Mouse (Mus musculus): ENCODE measurements around the gene Cacna2d3.

Gene Cacna2d3

GRCm38 (mm10) chr14:29005228-29005840, 716.3 kb downstream of the Cacna2d3 start:
- DNase-seq (ENCODE audit: low spot score): no peak

DNA sequence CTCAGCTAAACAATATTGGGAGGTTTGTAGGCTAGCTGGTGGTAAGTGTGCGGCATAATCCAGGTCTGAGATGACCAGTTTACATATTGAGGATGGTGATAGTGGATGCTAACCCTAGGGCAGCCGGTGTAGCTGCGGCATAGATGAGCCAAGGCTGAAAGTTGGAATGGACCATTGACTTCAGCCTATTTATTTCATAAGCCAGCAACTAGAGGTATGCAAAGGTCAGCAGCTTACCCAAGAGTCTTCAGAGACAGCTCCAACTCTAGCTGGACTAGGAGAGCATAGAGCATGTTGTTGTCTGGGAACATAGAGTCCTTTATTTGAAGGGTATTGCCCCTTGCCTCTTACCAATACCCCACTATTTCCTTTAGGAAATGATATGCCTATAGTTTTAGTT, 725.1 kb downstream of the Cacna2d3 start:
- DNase-seq (ENCODE audit: low spot score): no peak

GRCm38 (mm10) chr14:28988211-28988900, 733.3 kb downstream of the Cacna2d3 start:
- no peak for DNase-seq (ENCODE audit: low spot score)

DNA sequence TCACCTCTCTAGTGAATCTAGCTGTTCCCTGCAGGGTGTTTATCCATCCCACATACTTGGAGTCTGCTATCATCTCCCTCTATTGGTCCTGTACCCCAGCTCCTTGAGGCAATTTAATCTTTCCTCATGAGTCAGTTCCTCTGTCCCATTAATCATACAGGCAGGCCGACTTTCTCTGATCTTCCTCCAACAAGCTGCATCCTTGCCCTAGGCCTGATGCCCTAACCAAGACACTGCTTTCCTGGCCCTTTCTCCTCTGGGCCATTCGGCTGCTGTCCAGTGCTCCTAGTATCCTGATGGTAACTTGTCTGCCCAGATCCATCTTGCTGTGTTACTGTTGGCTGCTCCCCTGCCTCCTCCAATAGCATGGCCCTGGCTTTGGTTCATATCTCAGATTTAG, 737.4 kb downstream of the Cacna2d3 start:
- no peak for DNase-seq (ENCODE audit: low spot score)

- no peak for DNase-seq (ENCODE audit: low spot score)
Observed at GRCm38 (mm10) chr14:28980482-28980881, 741.2 kb downstream of the Cacna2d3 start.

- no peak for DNase-seq (ENCODE audit: low spot score)
Observed at GRCm38 (mm10) chr14:28979230-28979629, 742.4 kb downstream of the Cacna2d3 start.

- no peak for DNase-seq (ENCODE audit: low spot score)
Observed at GRCm38 (mm10) chr14:28972620-28973019, 749.0 kb downstream of the Cacna2d3 start.

DNA sequence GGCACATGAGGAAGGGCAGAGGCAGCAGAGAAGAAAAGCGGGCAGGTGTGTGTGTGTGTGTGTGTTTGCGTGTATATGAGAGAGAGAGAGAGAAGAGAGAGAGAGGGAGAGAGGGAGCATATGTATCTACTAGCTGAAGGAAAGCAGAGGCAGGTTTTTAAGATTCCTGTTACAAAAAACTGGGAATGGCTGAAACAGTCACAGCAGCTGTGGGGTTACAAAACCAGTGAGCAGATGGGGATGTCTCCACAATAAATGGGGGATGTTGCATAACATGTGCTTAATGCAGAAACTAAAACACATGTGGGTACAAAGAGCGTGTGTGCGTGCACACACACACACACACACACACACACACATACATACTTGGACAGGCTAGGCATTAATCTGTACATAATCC, 752.4 kb downstream of the Cacna2d3 start:
- no peak for DNase-seq (ENCODE audit: low spot score)

GRCm38 (mm10) chr14:28966881-28967280, 754.8 kb downstream of the Cacna2d3 start:
- DNase-seq (ENCODE audit: low spot score): no peak

- no peak for DNase-seq (ENCODE audit: low spot score)
Observed at GRCm38 (mm10) chr14:28961379-28961778, 760.3 kb downstream of the Cacna2d3 start.

- DNase-seq (ENCODE audit: low spot score): no peak
Observed at GRCm38 (mm10) chr14:28959042-28959441, 762.6 kb downstream of the Cacna2d3 start.

DNA sequence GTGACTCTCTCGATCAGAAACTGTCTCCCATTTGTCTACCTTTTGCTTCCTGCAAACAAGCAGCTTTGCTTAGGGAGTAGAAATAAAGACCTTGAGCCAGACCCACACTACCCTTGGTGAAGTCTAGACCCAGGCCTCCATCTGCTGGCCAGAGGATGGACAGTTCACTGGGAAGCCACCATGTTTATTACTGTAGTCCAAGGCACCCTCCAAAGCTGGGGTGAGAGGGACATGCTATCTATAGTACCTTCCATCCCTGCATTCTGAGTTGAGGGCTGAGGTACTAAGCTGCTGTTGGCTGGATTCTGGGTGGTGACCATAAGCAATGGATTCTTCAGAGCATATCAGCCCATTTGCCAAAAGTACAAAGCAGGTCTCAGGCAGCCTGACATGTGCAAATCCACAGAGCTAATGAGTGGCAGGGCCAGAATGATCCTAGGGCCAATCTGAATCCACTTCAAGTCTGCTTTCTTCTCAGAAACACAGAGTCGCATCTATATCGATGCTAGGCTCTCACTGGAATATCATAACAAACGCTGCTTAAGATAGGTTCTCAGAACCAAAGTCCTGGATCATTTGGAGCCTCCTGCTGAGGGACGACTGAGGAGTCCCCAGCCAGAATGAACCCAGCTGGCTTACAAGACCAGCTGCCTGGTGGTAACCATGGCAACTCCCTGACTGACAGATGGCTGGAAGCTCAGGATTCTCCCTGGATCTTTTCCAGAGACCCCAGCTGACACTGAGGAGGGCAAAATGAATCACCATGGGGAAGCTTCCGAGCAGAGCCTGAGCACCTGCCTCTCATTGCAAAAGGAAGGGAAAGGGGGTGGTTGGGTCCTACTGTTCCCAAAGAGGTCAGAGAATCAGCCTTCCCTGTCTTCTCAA, 763.3 kb downstream of the Cacna2d3 start:
- DNase-seq (ENCODE audit: low spot score): no peak

DNA sequence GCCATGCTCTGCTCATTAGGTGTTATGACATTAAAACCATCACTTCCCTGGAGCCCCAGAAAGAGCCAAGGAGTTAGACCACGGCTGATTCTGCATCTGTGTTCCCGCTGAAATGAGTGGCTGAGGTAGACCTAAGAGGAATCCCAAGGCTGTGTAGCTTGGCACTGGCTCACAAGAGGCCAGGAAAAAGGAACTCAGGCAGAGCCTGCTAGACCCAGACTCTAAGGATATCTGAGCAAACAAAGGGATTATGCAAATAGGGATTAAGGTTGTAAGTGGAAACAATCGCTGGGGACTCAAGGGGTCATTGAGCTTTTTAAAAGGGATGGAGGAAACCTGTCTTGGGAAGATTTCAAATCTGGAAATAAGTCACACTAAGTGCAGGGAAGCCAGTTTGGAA, 766.5 kb downstream of the Cacna2d3 start:
- no peak for DNase-seq (ENCODE audit: low spot score)

DNA sequence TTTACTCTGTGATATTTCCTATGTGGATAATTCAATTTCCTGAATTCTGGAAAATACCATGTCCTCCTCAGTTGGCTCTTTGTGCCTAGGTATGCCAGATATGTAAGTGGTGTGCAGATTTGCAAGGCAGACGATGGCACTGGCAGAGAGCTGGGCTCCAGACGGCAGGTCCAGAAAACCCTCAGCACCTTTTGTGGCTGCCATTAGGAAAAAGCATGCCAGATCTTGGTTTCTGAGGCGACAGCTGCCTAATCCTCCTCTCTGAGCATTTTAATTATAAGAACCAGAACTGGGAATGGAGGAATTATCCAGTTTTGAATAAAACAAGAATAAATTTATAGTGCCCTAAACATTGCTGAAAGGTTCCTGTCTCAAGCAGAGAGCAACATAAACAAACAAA, 767.1 kb downstream of the Cacna2d3 start:
- no peak for DNase-seq (ENCODE audit: low spot score)

DNA sequence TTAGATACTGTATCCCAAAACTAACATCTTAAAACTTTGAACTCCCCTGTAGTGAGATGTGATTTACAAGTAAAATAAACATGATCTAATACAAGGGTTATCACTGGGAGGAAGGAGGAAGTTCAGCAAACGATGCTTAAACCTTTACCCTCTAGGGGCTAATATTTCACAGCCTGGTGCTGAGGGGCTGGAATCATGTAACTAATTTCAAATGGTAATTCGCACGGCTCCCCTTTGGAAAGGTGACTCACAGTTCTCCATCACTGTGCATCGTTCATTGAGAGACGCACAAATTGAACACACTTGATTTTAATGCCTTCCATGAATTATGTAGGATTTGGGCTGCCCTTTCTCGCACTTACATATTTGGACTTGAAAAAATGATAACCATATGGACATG, 767.6 kb downstream of the Cacna2d3 start:
- no peak for DNase-seq (ENCODE audit: low spot score)

DNA sequence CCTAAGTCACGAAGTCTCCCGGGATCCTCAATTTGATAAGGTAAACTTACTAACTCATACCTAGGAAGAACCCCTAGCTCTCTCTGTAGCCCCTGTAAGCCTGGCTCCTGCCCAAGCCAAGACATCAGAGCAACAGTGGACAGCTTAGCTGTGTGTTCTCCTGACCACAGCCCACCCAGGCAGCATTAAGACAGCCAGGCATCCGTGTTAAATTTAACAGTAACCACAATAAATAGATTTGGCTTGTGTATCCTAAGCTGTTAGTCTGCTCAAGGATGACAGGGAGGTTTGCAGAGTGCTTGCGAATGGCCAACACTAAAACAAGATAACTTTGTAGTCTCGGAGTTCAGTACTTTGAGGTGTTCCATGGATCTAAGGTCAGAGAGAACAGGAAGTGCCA, 768.3 kb downstream of the Cacna2d3 start:
- DNase-seq (ENCODE audit: low spot score): no peak

DNA sequence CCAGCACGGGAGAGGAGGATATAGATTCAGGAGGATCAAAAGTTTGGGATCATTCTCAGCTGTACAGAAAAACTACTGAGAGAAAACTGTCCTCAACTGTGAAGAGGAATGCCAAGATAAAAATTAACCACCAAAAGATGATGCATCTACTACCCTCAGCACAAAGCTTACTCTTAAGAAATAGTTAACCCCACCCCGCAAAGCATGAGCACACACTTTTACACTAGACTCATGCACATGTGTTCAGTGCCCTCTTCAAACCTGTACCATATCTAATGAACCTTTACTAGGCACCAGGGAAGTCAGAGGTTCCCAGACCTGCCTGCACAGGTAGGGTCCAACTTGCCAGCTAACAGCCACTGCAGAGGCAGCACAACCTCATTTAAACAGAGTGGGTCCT, 771.2 kb downstream of the Cacna2d3 start:
- DNase-seq (ENCODE audit: low spot score): no peak

- DNase-seq (ENCODE audit: low spot score): no peak
Observed at GRCm38 (mm10) chr14:28949785-28950184, 771.9 kb downstream of the Cacna2d3 start.

DNA sequence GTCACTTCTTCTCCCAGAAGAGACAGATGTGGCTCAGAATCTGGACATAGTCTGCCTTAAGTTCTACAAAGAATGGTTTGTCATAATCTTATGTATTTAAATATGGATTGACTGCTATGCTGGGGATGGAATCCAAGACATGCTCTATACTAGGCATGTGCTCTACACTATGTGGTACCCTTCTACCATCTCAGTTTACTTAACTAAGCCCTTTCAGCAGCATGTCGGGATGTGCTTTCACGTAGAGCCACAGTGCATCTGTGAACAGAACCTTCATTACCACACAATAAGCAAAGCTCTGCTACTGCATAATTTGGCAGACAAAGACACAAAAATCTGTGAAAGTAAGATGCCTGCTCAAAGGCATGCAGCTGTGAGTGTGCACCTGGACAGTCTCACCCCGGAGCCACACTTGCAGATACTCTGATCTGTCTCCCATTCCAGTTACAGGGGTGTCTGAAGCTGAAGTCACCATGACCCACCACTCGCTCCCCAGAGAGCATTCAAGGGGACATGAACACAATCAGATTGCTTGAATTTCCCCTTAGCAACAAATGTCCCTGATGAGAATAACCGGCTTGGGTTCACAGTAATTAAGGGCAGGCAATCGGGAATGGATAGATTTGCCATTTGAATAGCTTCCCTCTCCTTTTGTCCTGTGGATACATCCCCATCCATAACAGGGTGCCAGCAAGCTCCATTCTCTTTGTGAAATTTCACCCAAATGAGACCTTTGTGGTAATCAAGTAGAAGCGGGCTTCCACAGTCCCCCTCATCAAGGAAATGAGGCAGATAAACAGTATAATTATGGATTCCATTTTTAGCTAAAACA, 773.4 kb downstream of the Cacna2d3 start:
- no peak for DNase-seq (ENCODE audit: low spot score)

- DNase-seq (ENCODE audit: low spot score): no peak
Observed at GRCm38 (mm10) chr14:28932746-28933293, 788.8 kb downstream of the Cacna2d3 start.

DNA sequence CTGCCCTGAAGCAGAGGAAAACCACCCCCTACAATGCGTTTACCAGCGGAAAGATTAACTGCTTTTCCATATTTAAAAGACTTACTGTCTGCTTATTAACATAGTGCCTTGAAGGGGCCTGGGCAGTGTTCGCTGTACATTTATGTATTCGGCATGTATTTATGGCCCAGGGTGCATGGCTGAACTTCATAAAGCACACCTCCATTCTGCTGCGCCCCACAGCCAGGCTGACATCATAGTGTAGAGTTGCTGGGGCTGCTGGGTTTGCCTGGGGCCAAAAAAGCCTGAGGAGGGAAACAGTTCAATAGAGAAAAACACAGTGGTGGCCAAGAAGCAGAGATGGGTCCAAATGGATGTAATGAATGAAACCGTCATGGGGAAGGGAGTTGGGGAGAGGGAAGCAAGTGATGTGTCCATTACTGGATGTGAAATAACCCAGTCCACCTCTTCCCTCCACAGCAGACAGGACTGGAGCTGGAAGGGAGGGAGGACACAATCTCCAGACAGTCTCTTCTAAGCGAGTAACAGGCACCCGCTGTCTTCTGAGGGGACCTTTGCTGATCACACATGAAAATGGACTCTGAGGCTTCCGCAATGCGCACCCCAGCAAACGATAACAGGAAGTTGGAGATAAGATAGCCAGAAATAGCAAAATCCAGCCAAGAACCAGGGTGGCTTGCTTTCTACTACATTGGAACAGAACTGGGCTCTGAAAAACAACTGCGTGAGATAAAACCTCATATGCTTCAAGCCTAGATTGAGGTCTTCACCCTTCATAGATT, 798.3 kb downstream of the Cacna2d3 start:
- DNase-seq (ENCODE audit: low spot score): no peak

All from ovary, postnatal 14 days (tissue).